Mouse (Mus musculus): Measurements from ENCODE around the gene Slc39a8. TPM values are rescaled to one million over a fixed set of nuclear protein-coding genes. Genes with fewer than 3 reads are reported as not detected.

Gene Slc39a8
- total RNA-seq (2012; rRNA removed): 2.3 and 3.3 TPM in 2 replicates

DNA sequence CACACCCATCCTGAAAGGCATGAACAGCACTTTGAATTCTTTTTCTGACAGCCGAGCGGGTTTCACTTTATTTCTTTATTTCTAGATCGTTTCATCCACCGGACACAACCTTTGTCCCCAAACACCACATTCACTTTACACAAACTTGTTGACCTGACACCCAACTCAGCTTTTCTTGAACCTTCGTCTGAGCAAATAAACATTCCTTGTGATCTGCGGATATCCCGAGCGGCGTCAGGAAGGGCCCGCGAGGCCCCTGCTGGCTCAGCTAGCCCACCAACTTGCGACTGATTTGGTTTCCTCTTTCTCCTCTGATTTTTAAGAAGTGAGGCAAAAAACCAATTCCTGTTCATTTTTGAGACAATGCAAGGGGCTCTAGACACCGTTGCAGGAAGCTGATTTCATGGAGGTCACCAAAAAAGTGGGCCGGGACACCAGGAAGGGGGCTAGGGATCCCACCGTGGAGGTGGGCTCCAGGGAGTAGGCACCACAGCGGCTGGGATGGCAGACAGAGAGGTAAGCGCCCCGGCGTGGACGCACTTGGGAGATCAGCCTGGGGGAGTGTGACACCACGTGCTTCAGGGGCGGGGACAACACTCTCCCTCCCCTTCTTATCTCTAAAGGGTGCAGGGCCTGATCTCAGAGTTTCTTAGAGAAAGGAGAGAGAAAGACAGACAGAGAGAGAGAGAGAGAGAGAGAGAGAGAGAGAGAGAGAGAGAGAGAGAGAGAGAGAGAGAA, at the start of gene Slc39a8:
Gene Slc39a8, plus strand, starts transcription at position 264 of the 738 bp plus-strand sequence.
- in situ Hi-C loops (cut with MboI; ENCODE audit: low sequenced_read_pairs in 2 of 2, unreplicated experiment in 2 of 2): no loop called here
- H3K4me1 ChIP-seq (ENCODE audit: control insufficient read depth in 2 of 2, insufficient read depth in 2 of 2, low read length in 2 of 2, poor library complexity in 1 of 2): no peaks in the 10 kb centered on the region
- no peak for TF ChIP-seq HCFC1 (IDR thresholded peaks at IDR 0.05; ENCODE audit: borderline replicate concordance, insufficient read depth, low read length)
- no peak for TF ChIP-seq CHD2 (IDR thresholded peaks at IDR 0.05; ENCODE audit: low read depth, low read length)
- no peak for TF ChIP-seq ZNF384 (IDR thresholded peaks at IDR 0.05; ENCODE audit: low read depth, low read length)
- no peak for TF ChIP-seq ZC3H11A (IDR thresholded peaks at IDR 0.05; ENCODE audit: borderline replicate concordance, low read depth, low read length)
- TF ChIP-seq MAFK (IDR thresholded peaks at IDR 0.05; ENCODE audit: insufficient read depth, low read depth, low read length): no peak
- H3K4me3 ChIP-seq (ENCODE audit: insufficient read depth in 1 of 2, low read depth in 1 of 2, low read length in 2 of 2, poor library complexity in 1 of 2, severe bottlenecking in 1 of 2): peak within 1 kb of the TSS; percentile 54 to 73
- H3K27ac ChIP-seq (ENCODE audit: insufficient read depth, low read depth, low read length, poor library complexity, severe bottlenecking): no peak within 1 kb of the TSS
- peak within 1 kb of the TSS; percentile 49 for H3K9ac ChIP-seq (ENCODE audit: insufficient read depth, low read depth, low read length, poor library complexity, severe bottlenecking)
- peak; percentile 62 for DNase-seq (ENCODE audit: low read depth, low spot score)
- H3K36me3 ChIP-seq (ENCODE audit: control insufficient read depth, insufficient read depth, low read length, poor library complexity, severe bottlenecking): no peaks in the 10 kb centered on the region
- H3K9me3 ChIP-seq (ENCODE audit: control insufficient read depth, insufficient read depth, low read depth, low read length): no peaks in the 10 kb centered on the region

DNA sequence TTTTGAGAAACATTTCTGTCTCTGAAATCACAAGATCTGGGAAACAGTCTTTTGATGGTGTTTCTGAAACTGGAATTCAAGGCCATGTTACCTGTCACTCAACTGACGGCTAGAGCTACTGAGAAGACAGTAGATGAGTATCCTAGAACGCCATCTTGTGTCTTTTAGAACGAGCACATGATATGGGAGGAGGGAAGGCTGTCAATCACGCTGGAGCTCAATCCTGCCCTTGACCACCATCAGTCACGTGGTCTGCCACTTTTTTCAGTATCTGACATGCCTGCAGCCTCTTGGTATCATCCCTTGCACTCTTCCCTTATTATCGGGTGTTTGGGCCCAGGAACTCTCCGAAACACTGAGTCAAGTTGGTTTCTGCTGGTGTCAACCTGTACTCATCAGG, 40.0 kb upstream of the Slc39a8 start:
- H3K4me1 ChIP-seq (ENCODE audit: control insufficient read depth in 2 of 2, insufficient read depth in 2 of 2, low read length in 2 of 2, poor library complexity in 1 of 2): peaks cover 0 to 2% of the 10 kb centered on the region in 2 experiments; a peak in 1 of 4 replicates
- no peak overlapping the region for H3K4me3 ChIP-seq (ENCODE audit: insufficient read depth in 1 of 2, low read depth in 1 of 2, low read length in 2 of 2, poor library complexity in 1 of 2, severe bottlenecking in 1 of 2)
- TF ChIP-seq MAFK (IDR thresholded peaks at IDR 0.05; ENCODE audit: insufficient read depth, low read depth, low read length): no peak
- no peak for TF ChIP-seq CHD2 (IDR thresholded peaks at IDR 0.05; ENCODE audit: low read depth, low read length)
- no peak for TF ChIP-seq ZC3H11A (IDR thresholded peaks at IDR 0.05; ENCODE audit: borderline replicate concordance, low read depth, low read length)
- TF ChIP-seq ZNF384 (IDR thresholded peaks at IDR 0.05; ENCODE audit: low read depth, low read length): no peak
- TF ChIP-seq HCFC1 (IDR thresholded peaks at IDR 0.05; ENCODE audit: borderline replicate concordance, insufficient read depth, low read length): no peak
- in situ Hi-C loops (cut with MboI; ENCODE audit: low sequenced_read_pairs in 2 of 2, unreplicated experiment in 2 of 2): no loop called here
- no peak overlapping the region for H3K27ac ChIP-seq (ENCODE audit: insufficient read depth, low read depth, low read length, poor library complexity, severe bottlenecking)
- H3K9ac ChIP-seq (ENCODE audit: insufficient read depth, low read depth, low read length, poor library complexity, severe bottlenecking): no peak overlapping the region
- no peaks in the 10 kb centered on the region for H3K36me3 ChIP-seq (ENCODE audit: control insufficient read depth, insufficient read depth, low read length, poor library complexity, severe bottlenecking)
- no peak for DNase-seq (ENCODE audit: low read depth, low spot score)
- no peaks in the 10 kb centered on the region for H3K9me3 ChIP-seq (ENCODE audit: control insufficient read depth, insufficient read depth, low read depth, low read length)

DNA sequence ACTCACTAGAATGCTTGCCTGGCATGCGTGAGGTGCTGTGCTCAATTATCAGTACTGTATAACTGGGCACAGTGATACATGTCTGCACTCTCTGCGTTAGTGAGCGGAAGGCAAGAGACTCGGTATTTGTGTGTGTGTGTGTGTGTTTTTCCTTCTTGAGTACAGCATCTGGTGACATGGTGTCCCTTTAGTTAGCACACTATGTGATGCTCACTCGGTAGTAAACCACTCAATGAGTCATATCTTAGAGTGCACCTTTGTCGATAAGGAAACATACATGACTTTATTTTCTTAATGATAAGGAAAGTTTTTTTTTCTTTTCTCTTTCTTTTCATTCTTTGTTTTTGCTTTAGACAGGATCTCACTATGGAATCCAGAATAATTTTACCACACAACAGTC, 29.0 kb upstream of the Slc39a8 start:
- Histone ChIP-seq H3K4me3 (ENCODE audit: insufficient read depth in 1 of 2, low read depth in 1 of 2, low read length in 2 of 2, poor library complexity in 1 of 2, severe bottlenecking in 1 of 2) (no peak overlapping the region), H3K27ac (ENCODE audit: insufficient read depth, low read depth, low read length, poor library complexity, severe bottlenecking) (no peak overlapping the region), H3K9ac (ENCODE audit: insufficient read depth, low read depth, low read length, poor library complexity, severe bottlenecking) (no peak overlapping the region), H3K4me1 (ENCODE audit: control insufficient read depth in 2 of 2, insufficient read depth in 2 of 2, low read length in 2 of 2, poor library complexity in 1 of 2) (no peaks in the 10 kb centered on the region), H3K9me3 (ENCODE audit: control insufficient read depth, insufficient read depth, low read depth, low read length) (no peaks in the 10 kb centered on the region), H3K36me3 (ENCODE audit: control insufficient read depth, insufficient read depth, low read length, poor library complexity, severe bottlenecking) (no peaks in the 10 kb centered on the region)
- TF ChIP-seq HCFC1 (IDR thresholded peaks at IDR 0.05; ENCODE audit: borderline replicate concordance, insufficient read depth, low read length): no peak
- no peak for TF ChIP-seq MAFK (IDR thresholded peaks at IDR 0.05; ENCODE audit: insufficient read depth, low read depth, low read length)
- TF ChIP-seq ZC3H11A (IDR thresholded peaks at IDR 0.05; ENCODE audit: borderline replicate concordance, low read depth, low read length): no peak
- TF ChIP-seq CHD2 (IDR thresholded peaks at IDR 0.05; ENCODE audit: low read depth, low read length): no peak
- TF ChIP-seq ZNF384 (IDR thresholded peaks at IDR 0.05; ENCODE audit: low read depth, low read length): no peak
- DNase-seq (ENCODE audit: low read depth, low spot score): no peak
- in situ Hi-C loops (cut with MboI; ENCODE audit: low sequenced_read_pairs in 2 of 2, unreplicated experiment in 2 of 2): no loop called here

DNA sequence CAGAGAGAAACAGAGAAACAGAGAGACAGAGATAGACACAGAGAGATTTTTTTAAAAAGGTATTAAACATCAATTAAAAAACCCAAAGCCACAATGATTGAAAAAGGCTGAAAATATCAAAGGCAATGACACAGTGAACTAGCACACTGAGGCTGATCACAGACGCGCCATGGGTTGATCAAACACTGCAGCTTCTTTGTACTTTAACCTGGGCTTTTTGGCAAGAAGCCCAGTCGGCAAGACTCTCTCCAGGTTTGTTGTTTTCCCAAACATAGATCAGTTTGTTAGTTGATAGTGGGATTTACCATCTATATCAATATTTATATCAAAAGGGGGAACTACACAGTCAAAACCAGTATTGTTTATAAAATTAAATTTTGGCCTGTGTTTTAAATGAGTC, 26.8 kb upstream of the Slc39a8 start:
- Histone ChIP-seq H3K4me3 (ENCODE audit: insufficient read depth in 1 of 2, low read depth in 1 of 2, low read length in 2 of 2, poor library complexity in 1 of 2, severe bottlenecking in 1 of 2) (no peak overlapping the region), H3K27ac (ENCODE audit: insufficient read depth, low read depth, low read length, poor library complexity, severe bottlenecking) (no peak overlapping the region), H3K9ac (ENCODE audit: insufficient read depth, low read depth, low read length, poor library complexity, severe bottlenecking) (no peak overlapping the region), H3K9me3 (ENCODE audit: control insufficient read depth, insufficient read depth, low read depth, low read length) (no peaks in the 10 kb centered on the region), H3K4me1 (ENCODE audit: control insufficient read depth in 2 of 2, insufficient read depth in 2 of 2, low read length in 2 of 2, poor library complexity in 1 of 2) (no peaks in the 10 kb centered on the region), H3K36me3 (ENCODE audit: control insufficient read depth, insufficient read depth, low read length, poor library complexity, severe bottlenecking) (no peaks in the 10 kb centered on the region)
- no peak for TF ChIP-seq HCFC1 (IDR thresholded peaks at IDR 0.05; ENCODE audit: borderline replicate concordance, insufficient read depth, low read length)
- TF ChIP-seq ZC3H11A (IDR thresholded peaks at IDR 0.05; ENCODE audit: borderline replicate concordance, low read depth, low read length): no peak
- no peak for TF ChIP-seq MAFK (IDR thresholded peaks at IDR 0.05; ENCODE audit: insufficient read depth, low read depth, low read length)
- no peak for TF ChIP-seq CHD2 (IDR thresholded peaks at IDR 0.05; ENCODE audit: low read depth, low read length)
- TF ChIP-seq ZNF384 (IDR thresholded peaks at IDR 0.05; ENCODE audit: low read depth, low read length): no peak
- in situ Hi-C loops (cut with MboI; ENCODE audit: low sequenced_read_pairs in 2 of 2, unreplicated experiment in 2 of 2): no loop called here
- no peak for DNase-seq (ENCODE audit: low read depth, low spot score)
